Mouse (Mus musculus) megakaryocyte, embryonic 14.5 days (primary cell): ENCODE data around the gene Shroom2.

Experiments
- FLI1 ChIP-seq: IDR thresholded peaks from 2 replicates; pipeline ENCODE4 v1.6.1; 2012; ENCODE audit warnings: low read length, inconsistent platforms, mixed read lengths
- GATA1 ChIP-seq: IDR thresholded peaks from 3 replicates; pipeline ENCODE4 v1.6.1; 2012; ENCODE audit warnings: mixed read lengths, low read length, inconsistent platforms, borderline replicate concordance

GRCm38 (mm10) chrX:152769600-152770157, 414 bp upstream of the Shroom2 start:
- TF ChIP-seq GATA1 (no peak), FLI1 (no peak)
